Mouse (Mus musculus) embryo, embryonic 10 days (tissue): ENCODE results near the gene Bpgm.
A peak's percentile ranks its signal among the peaks of the same experiment; 100 is the strongest.

Source experiments
- DNase-seq: peaks from one replicate; pipeline ENCODE4 v3.0.0-alpha.2; 2015; ENCODE audit warnings: low spot score

The Bpgm gene

GRCm38 (mm10) chr6:34475974-34476794 is at the start of gene Bpgm:
Bpgm (plus strand) TSS chr6:34476207.
- DNase-seq, result peak; percentile 97

- no peak for DNase-seq
Observed at GRCm38 (mm10) chr6:34439006-34439405, 37.0 kb upstream of the Bpgm start.

GRCm38 (mm10) chr6:34441556-34442257 is 34.3 kb upstream of the Bpgm start:
- DNase-seq, result no peak

- no peak for DNase-seq
Observed at GRCm38 (mm10) chr6:34443791-34444190, 32.2 kb upstream of the Bpgm start.

- DNase-seq, result peak; percentile 92
Observed at GRCm38 (mm10) chr6:34447961-34448360, 28.0 kb upstream of the Bpgm start.

GRCm38 (mm10) chr6:34448696-34449095 is 27.3 kb upstream of the Bpgm start:
- no peak for DNase-seq

GRCm38 (mm10) chr6:34452963-34453770 is 22.8 kb upstream of the Bpgm start:
- DNase-seq, result no peak

GRCm38 (mm10) chr6:34459456-34459855 is 16.6 kb upstream of the Bpgm start:
- no peak for DNase-seq

GRCm38 (mm10) chr6:34460651-34461050 is 15.4 kb upstream of the Bpgm start:
- no peak for DNase-seq

GRCm38 (mm10) chr6:34463582-34463981 is 12.4 kb upstream of the Bpgm start:
- DNase-seq, result no peak

GRCm38 (mm10) chr6:34471434-34472110 is 4.4 kb upstream of the Bpgm start:
- no peak for DNase-seq

- DNase-seq, result no peak
Observed at GRCm38 (mm10) chr6:34473346-34473745, 2.7 kb upstream of the Bpgm start.

GRCm38 (mm10) chr6:34474031-34474430 is 2.0 kb upstream of the Bpgm start:
- no peak for DNase-seq

- no peak for DNase-seq
Observed at GRCm38 (mm10) chr6:34475391-34475790, 616 bp upstream of the Bpgm start.

GRCm38 (mm10) chr6:34478036-34478435 is 2.0 kb downstream of the Bpgm start:
- DNase-seq, result no peak

GRCm38 (mm10) chr6:34478677-34479360 is 2.8 kb downstream of the Bpgm start:
- peak; percentile 29 for DNase-seq

- DNase-seq, result no peak
Observed at GRCm38 (mm10) chr6:34479531-34479930, 3.5 kb downstream of the Bpgm start.

- no peak for DNase-seq
Observed at GRCm38 (mm10) chr6:34480749-34481148, 4.7 kb downstream of the Bpgm start.

GRCm38 (mm10) chr6:34481349-34481748 is 5.3 kb downstream of the Bpgm start:
- DNase-seq, result no peak

- no peak for DNase-seq
Observed at GRCm38 (mm10) chr6:34482842-34483241, 6.8 kb downstream of the Bpgm start.

- DNase-seq, result no peak
Observed at GRCm38 (mm10) chr6:34483390-34483789, 7.4 kb downstream of the Bpgm start.
